Mouse (Mus musculus) kidney, embryonic 15.5 days (tissue): Measurements from ENCODE around the gene Taar1. TPM values are rescaled to one million over a fixed set of nuclear protein-coding genes. Genes with fewer than 3 reads are reported as not detected.

Experiments used
- ATAC-seq: fragments of 200-750 bp; cut with Nextera tagmentation; replicated peaks from 2 replicates; pipeline ENCODE4 v1.8.0; 2017; ENCODE audit warnings: moderate TSS enrichment; ENCODE audit not compliant: low FRiP score
- H3K27ac ChIP-seq: fragments of 300-500 bp; sonication (generic); 2 replicates; pipeline ENCODE4 v1.5.1; 2015; ENCODE audit warnings: mild to moderate bottlenecking, inconsistent platforms
- H3K27me3 ChIP-seq: fragments of 300-500 bp; sonication (generic); 2 replicates; pipeline ENCODE4 v1.6.1; 2015; ENCODE audit warnings: inconsistent platforms
- H3K36me3 ChIP-seq: fragments of 300-500 bp; sonication (generic); 2 replicates; pipeline ENCODE4 v1.6.1; 2015; ENCODE audit warnings: inconsistent platforms
- H3K4me1 ChIP-seq: fragments of 300-500 bp; sonication (generic); 2 replicates; pipeline ENCODE4 v1.6.1; 2015; ENCODE audit warnings: inconsistent platforms
- H3K4me2 ChIP-seq: fragments of 300-500 bp; sonication (generic); 2 replicates; pipeline ENCODE4 v1.6.1; 2015; ENCODE audit warnings: moderate library complexity, mild to moderate bottlenecking, inconsistent platforms
- H3K4me3 ChIP-seq: fragments of 300-500 bp; sonication (generic); replicated peaks from 2 replicates; pipeline ENCODE4 v1.5.1; 2015; ENCODE audit warnings: mild to moderate bottlenecking, inconsistent platforms
- H3K9ac ChIP-seq: fragments of 300-500 bp; sonication (generic); 2 replicates; pipeline ENCODE4 v1.6.1; 2015; ENCODE audit warnings: mild to moderate bottlenecking, inconsistent platforms
- H3K9me3 ChIP-seq: fragments of 300-500 bp; sonication (generic); replicated peaks from 2 replicates; pipeline ENCODE4 v1.6.1; 2016; ENCODE audit warnings: inconsistent platforms
- WGBS: fragments of 180-500 bp; shearing (Covaris S2); methylation state at CpG from one replicate; pipeline ENCODE4 v1.1.7; 2015; ENCODE audit warnings: mixed read lengths; 5-methylcytosine and 5-hydroxymethylcytosine counted together
- polyA plus RNA-seq: library from polyadenylated mRNA; unstranded; fragments of >200 nt; fragmentation: Nextera tagmentation; extraction: Ambion mirVana; gene quantifications from 2 replicates; pipeline ENCODE4 v1.2.1, GENCODE M21; 2015

Gene Taar1
- not detected in 2 replicates for polyA plus RNA-seq

DNA sequence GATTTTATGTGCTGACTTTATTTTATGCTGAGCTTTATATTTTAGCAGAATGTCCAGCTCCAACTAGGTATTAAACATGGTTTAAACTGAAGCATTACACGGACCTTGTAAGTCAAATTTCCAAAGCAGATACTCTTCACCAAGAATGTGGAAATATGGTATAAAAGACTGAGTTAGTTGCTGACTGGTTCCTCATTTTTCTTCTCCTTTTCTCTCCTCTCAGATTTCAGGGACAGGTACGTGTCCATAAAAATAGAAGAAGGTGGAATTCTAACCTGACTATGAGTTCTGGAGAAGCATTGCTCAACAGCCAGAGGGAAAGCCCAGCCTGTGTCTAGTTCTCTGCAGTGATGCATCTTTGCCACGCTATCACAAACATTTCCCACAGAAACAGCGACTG, at the start of gene Taar1:
Taar1 (plus strand) TSS at position 301 of the 400 bp plus-strand sequence.
- no peak within 1 kb of the TSS for H3K4me2 ChIP-seq
- no peak within 1 kb of the TSS for H3K27ac ChIP-seq
- no peak within 1 kb of the TSS for H3K9ac ChIP-seq
- H3K27me3 ChIP-seq: no peaks in the 10 kb centered on the region
- 87% methylated on average over 4 of the region's 4 CpGs for WGBS
- ATAC-seq: no peak
- no peaks in the 10 kb centered on the region for H3K9me3 ChIP-seq
- no peak within 1 kb of the TSS for H3K4me3 ChIP-seq
- H3K4me1 ChIP-seq: no peaks in the 10 kb centered on the region
- no peaks in the 10 kb centered on the region for H3K36me3 ChIP-seq

DNA sequence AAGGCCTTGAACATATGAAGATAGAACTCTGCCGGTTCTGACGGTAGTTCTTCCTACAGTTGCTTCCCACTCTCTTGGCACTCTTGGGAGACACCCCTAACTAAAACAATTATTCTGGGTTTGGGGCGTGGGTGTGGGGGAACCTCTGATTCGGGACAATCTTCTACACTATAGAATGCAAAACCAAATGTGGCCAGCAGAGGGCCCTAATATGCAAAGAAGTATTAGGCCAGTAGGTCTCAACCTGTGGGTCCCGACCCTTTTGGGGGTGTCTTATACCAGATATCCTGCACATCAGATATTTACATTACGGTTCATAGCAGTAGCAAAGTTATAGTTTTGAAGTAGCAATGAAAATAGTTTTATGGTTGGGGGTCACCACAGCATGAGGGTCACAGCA, 39.5 kb upstream of the Taar1 start:
- Histone ChIP-seq H3K9me3 (no peaks in the 10 kb centered on the region), H3K27ac (no peak overlapping the region), H3K9ac (no peak overlapping the region), H3K4me2 (no peak overlapping the region), H3K4me1 (no peaks in the 10 kb centered on the region), H3K4me3 (no peak overlapping the region), H3K36me3 (no peaks in the 10 kb centered on the region), H3K27me3 (no peaks in the 10 kb centered on the region)
- 88% methylated on average over 6 of the region's 6 CpGs for WGBS
- no peak for ATAC-seq

DNA sequence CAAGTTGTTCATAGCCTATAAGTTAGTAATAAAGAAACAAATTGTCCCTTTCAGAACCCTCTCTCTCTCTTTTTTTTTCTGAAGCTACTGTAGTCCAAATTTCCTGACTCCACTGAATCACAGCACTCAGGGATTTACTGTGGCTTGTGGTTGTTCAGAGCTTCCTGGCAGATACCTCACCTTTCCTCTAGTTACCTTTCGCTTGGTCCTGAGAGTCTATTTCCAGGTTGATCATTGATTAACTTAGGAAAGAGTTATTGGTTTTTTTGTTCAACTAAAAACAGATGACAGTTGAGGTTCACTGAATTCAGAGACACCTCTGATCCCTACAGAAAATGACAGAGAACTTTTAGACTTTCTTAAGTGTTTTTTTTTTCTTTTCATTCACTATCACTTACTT, 35.2 kb upstream of the Taar1 start:
- no peaks in the 10 kb centered on the region for H3K4me1 ChIP-seq
- no peak for ATAC-seq

DNA sequence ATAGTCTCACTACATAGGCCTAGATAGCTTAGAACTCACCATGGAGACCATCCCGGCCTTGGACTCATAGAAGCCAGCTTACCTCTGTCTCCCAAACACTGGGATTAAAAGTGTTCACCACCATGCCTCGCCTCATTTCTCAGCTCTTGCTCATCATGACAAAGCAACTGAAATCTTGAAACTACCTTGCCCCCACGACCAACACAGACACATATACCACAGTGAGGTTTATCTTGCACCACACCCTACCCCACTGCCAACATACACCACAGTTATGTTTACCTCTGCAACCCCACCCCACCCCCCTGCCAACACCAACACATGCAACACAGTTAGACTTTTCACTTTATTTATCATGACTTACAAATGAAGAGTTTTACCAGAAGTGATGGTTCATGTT, 34.1 kb upstream of the Taar1 start:
- no peak overlapping the region for H3K4me3 ChIP-seq
- no peak overlapping the region for H3K4me2 ChIP-seq
- no peaks in the 10 kb centered on the region for H3K9me3 ChIP-seq
- no peaks in the 10 kb centered on the region for H3K27me3 ChIP-seq
- WGBS: 90% methylated on average over 3 of the region's 3 CpGs
- no peaks in the 10 kb centered on the region for H3K4me1 ChIP-seq
- no peak for ATAC-seq
- H3K27ac ChIP-seq: no peak overlapping the region
- H3K36me3 ChIP-seq: no peaks in the 10 kb centered on the region
- no peak overlapping the region for H3K9ac ChIP-seq

More for the DNA sequence above, 35.2 kb upstream of the Taar1 start:
- Histone ChIP-seq H3K9ac (no peak overlapping the region), H3K9me3 (no peaks in the 10 kb centered on the region), H3K27me3 (no peaks in the 10 kb centered on the region), H3K36me3 (no peaks in the 10 kb centered on the region), H3K27ac (no peak overlapping the region), H3K4me3 (no peak overlapping the region), H3K4me2 (no peak overlapping the region)
- WGBS: 91% methylated on average over 1 of the region's 1 CpGs

DNA sequence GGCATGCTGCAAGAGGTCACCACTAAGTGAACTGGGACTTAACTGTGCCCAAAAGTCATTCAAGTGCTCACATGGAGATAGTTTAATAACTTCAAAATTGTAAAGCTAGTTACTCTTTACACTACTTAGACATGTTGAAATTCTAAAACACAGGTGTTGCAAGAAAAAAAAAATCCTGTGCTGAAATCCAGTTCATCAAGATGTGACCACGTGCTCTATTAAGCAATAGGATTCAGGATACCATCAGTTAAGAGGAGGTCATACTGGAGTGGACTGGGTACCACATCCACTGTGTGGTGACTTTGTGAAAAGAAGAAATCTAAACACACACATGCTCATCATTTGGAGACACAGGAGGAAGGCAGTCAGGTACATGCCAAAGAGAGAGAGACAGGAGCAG, 27.2 kb upstream of the Taar1 start:
- H3K36me3 ChIP-seq: no peaks in the 10 kb centered on the region
- 91% methylated on average over 1 of the region's 1 CpGs for WGBS
- H3K4me1 ChIP-seq: peaks cover 12% of the 10 kb centered on the region; the same call in 1 of the 2 replicates
- H3K4me3 ChIP-seq: no peak overlapping the region
- H3K4me2 ChIP-seq: no peak overlapping the region
- no peak for ATAC-seq
- H3K9me3 ChIP-seq: no peaks in the 10 kb centered on the region
- H3K27ac ChIP-seq: no peak overlapping the region
- H3K9ac ChIP-seq: no peak overlapping the region
- H3K27me3 ChIP-seq: no peaks in the 10 kb centered on the region

DNA sequence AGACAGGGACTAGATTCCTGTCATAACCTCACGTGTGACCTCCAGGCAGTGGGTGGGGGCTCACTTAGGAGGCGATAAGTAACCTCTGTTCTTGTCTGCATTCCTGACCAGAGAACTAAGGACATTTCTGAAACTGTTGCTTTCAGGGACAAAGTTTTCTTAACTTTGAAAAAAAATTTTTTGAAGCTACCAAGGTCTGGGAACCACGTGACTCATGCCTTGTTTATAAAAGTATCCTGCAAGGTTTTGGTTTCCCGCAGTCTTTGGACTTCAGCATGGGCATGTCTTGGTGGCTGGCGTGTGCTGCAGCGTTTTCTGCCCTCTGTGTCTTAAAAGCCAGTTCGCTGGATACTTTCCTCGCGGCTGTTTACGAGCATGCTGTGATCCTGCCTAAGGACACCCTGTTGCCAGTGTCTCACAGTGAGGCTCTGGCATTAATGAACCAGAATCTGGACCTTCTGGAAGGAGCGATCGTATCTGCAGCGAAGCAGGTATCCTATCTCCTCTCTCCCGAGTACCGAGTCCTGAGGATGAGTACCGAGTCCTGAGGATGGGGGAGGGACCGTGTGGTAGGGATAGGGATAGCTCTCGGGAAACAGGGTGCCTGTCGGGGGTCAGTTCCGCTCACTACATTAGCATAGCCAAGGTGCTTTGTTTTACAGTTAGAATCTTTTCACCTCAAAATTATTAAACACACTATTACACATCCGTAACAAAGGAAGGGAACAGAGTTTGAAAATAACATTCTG, 25.4 kb upstream of the Taar1 start, which contains the start of gene Vnn1:
Vnn1 (plus strand) TSS at position 88 of the 749 bp plus-strand sequence.
- H3K4me3 ChIP-seq: peak within 1 kb of the TSS; percentile 36
- H3K4me1 ChIP-seq: peaks cover 12% of the 10 kb centered on the region; the same call in 1 of the 2 replicates
- peak within 1 kb of the TSS; percentile 62 for H3K4me2 ChIP-seq
- H3K27ac ChIP-seq: no peak within 1 kb of the TSS
- H3K36me3 ChIP-seq: no peaks in the 10 kb centered on the region
- H3K9ac ChIP-seq: no peak within 1 kb of the TSS
- H3K9me3 ChIP-seq: no peaks in the 10 kb centered on the region
- no peaks in the 10 kb centered on the region for H3K27me3 ChIP-seq
- no peak for ATAC-seq
- 24% methylated on average over 21 of the region's 21 CpGs for WGBS

DNA sequence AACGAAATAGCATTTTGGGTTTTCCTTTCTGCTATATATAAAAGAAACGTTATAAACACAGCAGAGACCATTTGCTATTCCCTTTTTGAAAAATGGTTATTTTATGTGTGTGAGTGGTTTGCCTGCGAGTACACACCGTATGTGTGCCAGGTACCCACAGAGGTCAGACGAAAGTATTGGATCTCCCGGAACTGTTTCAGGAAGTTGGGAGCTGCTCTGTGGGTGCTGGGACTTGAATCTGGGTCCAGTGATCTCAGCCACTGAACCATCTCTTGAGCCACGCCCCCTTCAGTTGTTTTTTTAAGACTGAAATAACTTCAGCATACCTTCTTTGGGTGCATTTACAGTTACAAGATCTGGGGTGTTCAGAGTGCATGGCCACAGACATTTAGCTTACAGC, 24.8 kb upstream of the Taar1 start:
- H3K36me3 ChIP-seq: no peaks in the 10 kb centered on the region
- H3K27ac ChIP-seq: no peak overlapping the region
- 76% methylated on average over 7 of the region's 7 CpGs for WGBS
- no peak for ATAC-seq
- no peak overlapping the region for H3K4me2 ChIP-seq
- H3K4me3 ChIP-seq: no peak overlapping the region
- no peak overlapping the region for H3K9ac ChIP-seq
- peaks cover 12% of the 10 kb centered on the region; the same call in 1 of the 2 replicates for H3K4me1 ChIP-seq
- H3K9me3 ChIP-seq: no peaks in the 10 kb centered on the region
- no peaks in the 10 kb centered on the region for H3K27me3 ChIP-seq

DNA sequence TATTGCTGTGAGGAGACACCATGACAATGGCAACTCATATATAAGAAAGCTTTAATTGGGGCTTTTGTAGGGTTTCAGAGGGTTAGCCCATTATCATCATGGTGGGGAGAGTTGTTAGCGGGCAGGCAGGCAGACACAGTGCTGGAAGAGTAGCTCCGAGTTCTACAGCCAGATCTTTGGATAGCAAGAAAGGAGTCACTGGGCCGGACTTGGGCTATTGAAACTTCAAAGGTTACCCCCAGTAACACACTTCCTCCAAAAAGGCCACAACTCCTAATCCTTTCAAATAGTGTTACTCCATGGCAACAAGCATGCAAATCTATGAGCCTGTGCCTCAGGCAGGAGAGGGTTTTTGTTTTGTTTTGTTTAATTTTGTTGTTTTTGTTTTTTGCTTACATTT, 19.0 kb upstream of the Taar1 start:
- no peaks in the 10 kb centered on the region for H3K36me3 ChIP-seq
- H3K4me1 ChIP-seq: no peaks in the 10 kb centered on the region
- no peak overlapping the region for H3K9ac ChIP-seq
- no peaks in the 10 kb centered on the region for H3K9me3 ChIP-seq
- WGBS: 87% methylated on average over 3 of the region's 3 CpGs
- H3K4me3 ChIP-seq: no peak overlapping the region
- no peaks in the 10 kb centered on the region for H3K27me3 ChIP-seq
- H3K27ac ChIP-seq: no peak overlapping the region
- H3K4me2 ChIP-seq: no peak overlapping the region
- ATAC-seq: no peak

DNA sequence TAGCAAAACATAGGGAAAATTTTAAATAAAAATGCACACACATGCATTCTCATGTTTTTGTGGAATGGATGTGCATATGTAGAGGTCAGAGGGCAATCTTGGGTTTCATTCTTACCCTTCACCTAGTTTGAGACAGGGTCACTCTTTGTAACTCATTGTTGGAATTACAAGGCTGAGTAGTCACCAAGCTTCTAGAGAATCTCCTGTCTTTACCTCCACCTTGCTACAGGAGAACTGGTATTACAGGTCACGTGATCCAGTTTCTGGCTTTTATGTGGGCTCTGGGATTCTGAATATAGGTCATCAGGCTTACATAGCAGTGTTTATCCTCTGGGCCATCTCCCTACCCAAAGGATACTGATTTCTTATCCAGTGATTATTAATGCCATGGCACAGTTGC, 14.5 kb upstream of the Taar1 start:
- H3K27ac ChIP-seq: no peak overlapping the region
- H3K4me1 ChIP-seq: no peaks in the 10 kb centered on the region
- H3K9ac ChIP-seq: no peak overlapping the region
- 78% methylated on average over 1 of the region's 1 CpGs for WGBS
- H3K4me3 ChIP-seq: no peak overlapping the region
- H3K9me3 ChIP-seq: no peaks in the 10 kb centered on the region
- H3K4me2 ChIP-seq: no peak overlapping the region
- no peaks in the 10 kb centered on the region for H3K27me3 ChIP-seq
- ATAC-seq: no peak
- H3K36me3 ChIP-seq: no peaks in the 10 kb centered on the region

DNA sequence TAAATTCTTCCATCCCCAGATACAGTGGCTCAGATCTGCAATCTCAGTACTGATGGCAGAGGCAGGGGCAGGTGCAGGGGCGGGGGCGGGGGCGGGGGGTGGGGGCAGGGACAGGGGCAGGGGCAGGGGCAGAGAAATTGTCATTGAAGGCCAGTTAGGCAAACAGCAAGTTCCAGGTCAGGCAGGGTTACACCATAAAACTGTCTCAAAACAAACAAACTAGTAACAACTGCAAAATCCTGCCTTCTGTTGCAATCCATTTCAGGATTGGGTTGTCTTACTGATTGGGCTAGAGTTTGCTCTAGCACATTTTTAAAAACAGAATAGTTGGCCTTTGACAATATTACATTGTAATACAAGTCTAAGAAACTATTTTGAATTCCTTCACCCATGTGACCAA, 2.3 kb downstream of the Taar1 start:
- WGBS: 47% methylated on average over 3 of the region's 3 CpGs
- H3K36me3 ChIP-seq: no peaks in the 10 kb centered on the region
- no peak for ATAC-seq
- H3K4me2 ChIP-seq: no peak overlapping the region
- H3K4me3 ChIP-seq: no peak overlapping the region
- H3K27ac ChIP-seq: no peak overlapping the region
- H3K4me1 ChIP-seq: no peaks in the 10 kb centered on the region
- no peaks in the 10 kb centered on the region for H3K9me3 ChIP-seq
- H3K9ac ChIP-seq: no peak overlapping the region
- H3K27me3 ChIP-seq: no peaks in the 10 kb centered on the region

DNA sequence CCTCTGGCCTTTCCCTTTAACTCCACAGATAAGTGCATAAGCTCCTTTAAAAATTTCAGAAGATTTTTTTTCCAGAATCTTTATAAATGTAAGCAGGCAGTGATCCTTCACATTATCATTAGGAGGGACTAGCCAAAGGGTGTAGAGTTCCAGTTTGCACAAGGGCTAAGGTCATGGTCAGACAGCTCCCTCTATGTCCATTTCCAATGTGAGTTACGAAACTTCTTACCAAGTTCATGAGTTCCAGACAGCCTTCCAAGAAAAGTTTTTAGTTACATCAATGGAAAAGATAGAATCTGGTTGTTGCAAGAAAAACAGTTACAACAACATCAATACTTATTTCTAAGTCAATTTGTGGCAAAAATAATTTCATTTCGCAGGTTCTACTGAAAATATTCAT, 3.8 kb downstream of the Taar1 start:
- no peaks in the 10 kb centered on the region for H3K36me3 ChIP-seq
- no peak for ATAC-seq
- H3K9ac ChIP-seq: no peak overlapping the region
- H3K4me1 ChIP-seq: no peaks in the 10 kb centered on the region
- 77% methylated on average over 2 of the region's 2 CpGs for WGBS
- H3K9me3 ChIP-seq: no peaks in the 10 kb centered on the region
- H3K4me3 ChIP-seq: no peak overlapping the region
- H3K27ac ChIP-seq: no peak overlapping the region
- H3K4me2 ChIP-seq: no peak overlapping the region
- H3K27me3 ChIP-seq: no peaks in the 10 kb centered on the region

DNA sequence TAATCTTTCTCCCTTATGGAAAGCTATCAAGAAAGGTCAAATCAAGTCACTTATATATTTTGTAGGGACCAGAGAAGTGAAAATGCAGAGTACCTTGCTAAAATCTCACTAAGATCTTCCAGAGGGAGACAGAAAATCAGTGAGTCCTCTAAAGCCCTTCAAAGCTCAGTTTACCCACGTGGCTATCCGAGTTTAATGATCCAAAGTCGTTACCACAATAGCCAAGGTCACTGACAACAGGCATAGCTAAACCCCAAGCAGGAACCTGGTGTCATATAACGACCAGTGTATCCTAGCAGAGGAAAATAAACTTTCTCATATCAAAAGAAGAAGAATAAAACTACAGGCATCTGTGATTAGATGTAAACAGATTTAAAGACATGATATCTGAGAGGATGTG, 17.5 kb downstream of the Taar1 start:
- no peak for ATAC-seq
- Histone ChIP-seq H3K36me3 (no peaks in the 10 kb centered on the region), H3K27ac (no peak overlapping the region), H3K4me3 (no peak overlapping the region), H3K4me2 (no peak overlapping the region), H3K4me1 (0 out of 2 replicates have a peak, but pooled peaks cover 3% of the 10 kb centered on the region), H3K27me3 (no peaks in the 10 kb centered on the region), H3K9ac (no peak overlapping the region), H3K9me3 (no peaks in the 10 kb centered on the region)
- 11% methylated on average over 4 of the region's 4 CpGs for WGBS

DNA sequence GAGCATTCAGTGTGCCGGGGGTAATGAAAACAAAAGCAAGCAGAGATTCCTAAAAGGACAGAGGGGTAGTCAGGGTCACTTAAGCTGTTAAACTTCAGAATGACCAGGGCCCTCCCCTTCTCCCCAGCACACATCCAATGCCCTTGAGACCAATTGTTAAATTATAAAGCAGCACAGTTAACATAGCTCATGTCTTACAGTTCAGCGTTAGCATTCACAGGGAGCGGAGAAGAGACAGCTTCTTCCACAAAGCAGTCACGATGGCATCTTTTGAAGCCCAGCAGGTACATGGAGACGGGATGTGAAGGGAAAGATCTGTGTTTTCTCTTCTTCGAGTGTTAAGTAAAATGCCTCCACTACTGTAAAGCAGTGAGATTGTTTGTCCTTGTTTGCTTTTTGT, 18.2 kb downstream of the Taar1 start, which contains the start of gene Taar2:
Taar2 (plus strand) TSS at position 261 of the 400 bp plus-strand sequence.
- Histone ChIP-seq H3K9ac (no peak within 1 kb of the TSS), H3K4me3 (no peak within 1 kb of the TSS), H3K4me2 (peak within 1 kb of the TSS; percentile 18; the same call in 1 of the 2 replicates), H3K27me3 (no peaks in the 10 kb centered on the region), H3K27ac (no peak within 1 kb of the TSS), H3K4me1 (0 out of 2 replicates have a peak, but pooled peaks cover 3% of the 10 kb centered on the region), H3K9me3 (no peaks in the 10 kb centered on the region), H3K36me3 (no peaks in the 10 kb centered on the region)
- 31% methylated on average over 6 of the region's 6 CpGs for whole genome bisulfite sequencing
- ATAC-seq: no peak
